Mouse (Mus musculus): ENCODE data around the gene Fblim1. TPM values are rescaled to one million over a fixed set of nuclear protein-coding genes. Genes with fewer than 3 reads are reported as not detected.

Fblim1 gene
- polyA plus RNA-seq, 1 experiment = 8.4 TPM

DNA sequence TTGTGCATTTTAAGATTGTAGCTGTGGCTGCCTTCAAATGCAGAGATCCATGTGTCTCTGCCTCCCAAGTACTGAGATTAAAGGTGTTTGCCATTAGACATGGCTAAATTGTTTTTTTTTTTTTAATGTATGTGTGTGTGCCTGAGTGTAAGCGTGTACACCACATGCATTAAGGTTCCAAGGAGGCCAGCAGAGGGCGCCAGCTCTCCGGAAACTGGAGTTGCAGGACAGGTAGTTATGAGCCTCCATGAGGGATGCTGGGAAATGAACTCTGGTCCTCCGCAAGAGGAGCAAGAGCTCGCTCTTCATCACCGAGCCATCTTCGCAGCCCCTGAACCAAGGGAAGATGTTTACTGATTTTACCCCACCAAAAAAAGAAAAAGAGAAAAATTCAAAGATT is 29.0 kb downstream of the Fblim1 start:
- WGBS = 90% methylated on average over 7 of the region's 7 CpGs
- Histone ChIP-seq H3K27ac (ENCODE audit: insufficient read depth, low read length) (no peak overlapping the region), H3K36me3 (ENCODE audit: control insufficient read depth, insufficient read depth, low read length) (no peaks in the 10 kb centered on the region), H3K27me3 (ENCODE audit: control insufficient read depth, insufficient read depth, low read length) (no peaks in the 10 kb centered on the region), H3K4me3 (ENCODE audit: extremely low read depth, insufficient read depth, insufficient read length) (no peak overlapping the region), H3K4me1 (ENCODE audit: control insufficient read depth, insufficient read depth, insufficient read length) (no peaks in the 10 kb centered on the region)
- TF ChIP-seq CTCF (IDR thresholded peaks at IDR 0.05; ENCODE audit: extremely low read depth, insufficient read depth, insufficient read length, insufficient replicate concordance) (no peak), POLR2A (IDR thresholded peaks at IDR 0.05; ENCODE audit: low read depth, low read length) (no peak)
- DNase-seq (ENCODE audit: low read depth in 1 of 2, low spot score in 2 of 2) = no peak

DNA sequence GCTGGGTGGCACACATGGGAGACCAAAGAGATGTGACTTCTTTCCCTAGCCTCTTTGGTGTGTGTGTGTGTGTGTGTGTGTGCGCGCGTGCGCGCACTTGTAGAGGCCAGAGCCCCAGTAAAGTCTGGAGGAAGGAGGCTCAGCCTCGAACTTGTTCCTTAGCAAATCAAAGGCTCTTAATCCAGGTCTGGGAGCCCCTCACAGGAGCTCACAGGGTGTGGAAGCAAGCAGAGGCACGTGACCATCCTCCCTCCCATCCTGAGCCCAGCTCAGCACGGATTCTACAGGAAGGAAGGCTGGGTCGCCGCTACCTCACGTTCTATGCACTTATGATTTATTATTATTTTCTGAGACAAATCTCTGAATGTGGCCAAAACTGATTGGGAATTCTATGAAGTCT is 29.5 kb downstream of the Fblim1 start:
- H3K27ac ChIP-seq (ENCODE audit: insufficient read depth, low read length) = no peak overlapping the region
- no peaks in the 10 kb centered on the region for H3K27me3 ChIP-seq (ENCODE audit: control insufficient read depth, insufficient read depth, low read length)
- H3K36me3 ChIP-seq (ENCODE audit: control insufficient read depth, insufficient read depth, low read length) = no peaks in the 10 kb centered on the region
- TF ChIP-seq CTCF (IDR thresholded peaks at IDR 0.05; ENCODE audit: extremely low read depth, insufficient read depth, insufficient read length, insufficient replicate concordance) (no peak), POLR2A (IDR thresholded peaks at IDR 0.05; ENCODE audit: low read depth, low read length) (no peak)
- no peaks in the 10 kb centered on the region for H3K4me1 ChIP-seq (ENCODE audit: control insufficient read depth, insufficient read depth, insufficient read length)
- no peak overlapping the region for H3K4me3 ChIP-seq (ENCODE audit: extremely low read depth, insufficient read depth, insufficient read length)
- DNase-seq (ENCODE audit: low read depth in 1 of 2, low spot score in 2 of 2) = no peak
- WGBS = 81% methylated on average over 11 of the region's 11 CpGs

DNA sequence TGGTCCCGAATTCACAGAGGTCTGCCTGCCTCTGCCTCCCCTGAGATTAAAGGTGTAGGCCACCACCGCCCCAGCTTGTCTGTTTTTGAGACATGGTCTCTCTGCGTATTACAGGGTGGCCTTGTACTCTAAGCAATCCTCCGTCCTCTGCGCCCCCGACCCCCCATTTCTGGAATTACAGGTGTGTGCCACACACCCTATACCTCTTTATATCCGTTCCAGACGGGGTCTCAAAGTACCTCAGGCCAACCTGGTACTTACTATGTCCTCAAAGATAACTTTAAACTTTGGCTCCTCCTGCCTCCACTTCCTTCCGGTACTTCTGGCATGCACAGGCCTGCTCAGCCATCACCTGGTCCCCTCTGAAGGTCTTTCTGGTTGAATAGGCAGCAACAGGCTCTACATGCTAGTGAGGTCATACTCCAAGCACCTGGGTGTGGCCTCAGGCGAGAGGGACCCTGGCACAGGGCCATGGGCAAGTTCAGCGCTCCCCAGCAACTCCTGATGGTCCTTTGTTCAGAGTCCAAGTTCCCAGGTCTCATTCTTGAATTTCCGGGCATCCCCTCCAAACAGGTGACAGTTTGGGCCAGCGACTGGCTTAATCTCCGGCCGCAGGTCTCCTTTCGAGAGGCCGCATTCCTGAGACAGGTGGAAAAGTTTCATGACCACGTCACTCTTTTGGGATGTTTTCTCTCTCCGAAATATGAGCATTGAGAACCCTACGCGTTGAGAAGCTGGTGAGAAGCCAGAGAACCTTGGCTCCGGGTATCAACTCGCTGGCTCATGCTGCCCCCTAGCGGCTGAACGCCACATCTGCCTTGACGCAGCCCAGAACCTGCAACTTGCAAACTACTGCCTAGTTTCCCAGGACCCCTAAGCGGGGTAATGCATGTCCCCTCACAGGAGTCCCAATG is 30.9 kb downstream of the Fblim1 start:
- peak; percentile 47 to 79 for DNase-seq (ENCODE audit: low read depth in 1 of 2, low spot score in 2 of 2)
- no peak overlapping the region for H3K4me3 ChIP-seq (ENCODE audit: extremely low read depth, insufficient read depth, insufficient read length)
- TF ChIP-seq CTCF (IDR thresholded peaks at IDR 0.05; ENCODE audit: extremely low read depth, insufficient read depth, insufficient read length, insufficient replicate concordance) (peak; percentile 94), POLR2A (IDR thresholded peaks at IDR 0.05; ENCODE audit: low read depth, low read length) (no peak)
- no peaks in the 10 kb centered on the region for H3K27me3 ChIP-seq (ENCODE audit: control insufficient read depth, insufficient read depth, low read length)
- 44% methylated on average over 27 of the region's 27 CpGs for WGBS
- no peaks in the 10 kb centered on the region for H3K4me1 ChIP-seq (ENCODE audit: control insufficient read depth, insufficient read depth, insufficient read length)
- H3K36me3 ChIP-seq (ENCODE audit: control insufficient read depth, insufficient read depth, low read length) = no peaks in the 10 kb centered on the region
- H3K27ac ChIP-seq (ENCODE audit: insufficient read depth, low read length) = no peak overlapping the region

DNA sequence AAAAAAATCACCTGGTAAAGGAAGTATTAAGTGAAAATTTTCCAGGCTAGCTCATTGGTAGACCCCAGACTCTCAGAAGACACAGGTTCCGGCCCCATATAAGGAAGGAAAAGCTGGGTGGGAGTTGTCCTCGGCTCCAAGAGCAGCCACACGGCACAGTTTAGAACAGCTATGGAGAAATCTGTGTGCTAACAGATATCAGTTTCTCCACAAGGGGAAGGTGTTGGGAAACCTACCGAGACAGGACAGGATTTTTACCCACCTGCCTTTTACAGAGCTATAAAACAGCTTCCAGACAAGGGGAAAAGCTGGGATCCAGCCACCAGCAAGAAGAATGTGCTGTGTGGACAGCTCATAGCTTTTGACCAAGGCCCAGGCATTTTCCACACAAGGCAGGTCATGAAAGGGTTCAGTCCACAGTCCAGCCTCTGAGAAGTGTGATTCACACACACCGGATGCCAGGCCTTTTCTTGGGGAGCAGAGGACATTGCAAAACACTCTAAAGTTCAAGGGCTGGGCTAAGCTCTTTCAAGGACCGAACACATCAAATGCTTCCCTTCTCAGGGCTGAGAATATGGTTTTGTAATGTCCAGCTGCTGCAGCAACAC is 32.4 kb downstream of the Fblim1 start:
- Histone ChIP-seq H3K27ac (ENCODE audit: insufficient read depth, low read length) (no peak overlapping the region), H3K4me3 (ENCODE audit: extremely low read depth, insufficient read depth, insufficient read length) (no peak overlapping the region), H3K4me1 (ENCODE audit: control insufficient read depth, insufficient read depth, insufficient read length) (no peaks in the 10 kb centered on the region), H3K27me3 (ENCODE audit: control insufficient read depth, insufficient read depth, low read length) (no peaks in the 10 kb centered on the region), H3K36me3 (ENCODE audit: control insufficient read depth, insufficient read depth, low read length) (no peaks in the 10 kb centered on the region)
- TF ChIP-seq POLR2A (IDR thresholded peaks at IDR 0.05; ENCODE audit: low read depth, low read length) (no peak), CTCF (IDR thresholded peaks at IDR 0.05; ENCODE audit: extremely low read depth, insufficient read depth, insufficient read length, insufficient replicate concordance) (no peak)
- 39% methylated on average over 6 of the region's 6 CpGs for WGBS
- no peak for DNase-seq (ENCODE audit: low read depth in 1 of 2, low spot score in 2 of 2)

DNA sequence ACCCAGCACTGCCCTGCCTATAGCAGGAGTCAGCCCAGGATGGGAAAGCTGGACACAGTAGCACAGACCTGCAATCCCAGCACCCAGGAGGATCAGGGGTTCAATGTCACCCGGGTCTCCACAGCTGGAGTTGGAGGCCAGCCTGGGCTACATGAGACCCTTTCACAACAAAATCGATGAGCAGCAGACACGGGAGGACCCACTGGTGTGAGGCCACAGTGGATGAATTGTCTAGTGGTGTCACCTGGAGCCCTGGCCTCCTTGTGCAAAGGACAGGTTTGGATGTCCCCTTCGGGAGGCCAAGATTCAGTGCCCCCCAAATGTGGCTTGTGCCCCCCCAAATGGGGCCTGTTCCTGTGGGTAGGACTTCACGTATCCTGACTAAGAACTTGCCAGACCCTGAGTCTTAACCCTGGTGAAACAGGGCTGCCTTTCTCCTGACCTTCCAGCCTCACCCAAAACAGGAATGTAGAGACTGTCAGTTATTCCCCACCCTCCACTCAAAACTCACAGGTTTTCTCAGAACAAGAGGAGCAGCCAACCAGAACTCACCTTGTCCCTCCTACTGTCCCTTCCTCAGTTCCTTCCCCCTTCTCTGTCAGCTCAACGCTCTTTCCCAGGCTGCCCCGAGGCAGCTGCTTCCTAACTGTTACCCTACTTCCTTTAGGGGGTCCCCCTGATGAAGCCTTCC is 33.1 kb downstream of the Fblim1 start:
- no peak overlapping the region for H3K27ac ChIP-seq (ENCODE audit: insufficient read depth, low read length)
- H3K4me1 ChIP-seq (ENCODE audit: control insufficient read depth, insufficient read depth, insufficient read length) = no peaks in the 10 kb centered on the region
- 45% methylated on average over 7 of the region's 7 CpGs for WGBS
- H3K27me3 ChIP-seq (ENCODE audit: control insufficient read depth, insufficient read depth, low read length) = no peaks in the 10 kb centered on the region
- no peak for DNase-seq (ENCODE audit: low read depth in 1 of 2, low spot score in 2 of 2)
- no peak overlapping the region for H3K4me3 ChIP-seq (ENCODE audit: extremely low read depth, insufficient read depth, insufficient read length)
- no peaks in the 10 kb centered on the region for H3K36me3 ChIP-seq (ENCODE audit: control insufficient read depth, insufficient read depth, low read length)
- TF ChIP-seq CTCF (IDR thresholded peaks at IDR 0.05; ENCODE audit: extremely low read depth, insufficient read depth, insufficient read length, insufficient replicate concordance) (no peak), POLR2A (IDR thresholded peaks at IDR 0.05; ENCODE audit: low read depth, low read length) (no peak)

DNA sequence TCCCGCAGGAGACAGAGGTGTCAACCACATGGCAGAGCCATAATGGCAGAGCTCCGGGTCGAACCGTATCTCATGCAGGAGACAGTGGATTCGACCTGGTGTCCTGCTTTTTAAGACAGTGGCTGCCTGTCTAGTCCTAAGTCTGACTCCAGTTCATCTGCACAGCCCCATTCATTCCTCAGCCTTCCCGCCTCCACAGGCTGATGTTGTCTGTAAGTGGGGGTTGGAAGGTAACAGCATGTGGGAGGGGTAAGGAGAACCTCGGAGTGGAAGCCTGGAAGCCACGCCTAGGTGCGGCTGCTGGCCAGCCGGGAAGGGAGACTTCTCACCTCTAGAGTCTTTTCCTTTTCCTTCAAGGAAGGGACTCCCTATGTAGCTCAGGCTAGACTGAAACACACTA is 34.0 kb downstream of the Fblim1 start:
- no peak for DNase-seq (ENCODE audit: low read depth in 1 of 2, low spot score in 2 of 2)
- 89% methylated on average over 10 of the region's 10 CpGs for WGBS
- Histone ChIP-seq H3K4me1 (ENCODE audit: control insufficient read depth, insufficient read depth, insufficient read length) (no peaks in the 10 kb centered on the region), H3K27ac (ENCODE audit: insufficient read depth, low read length) (no peak overlapping the region), H3K36me3 (ENCODE audit: control insufficient read depth, insufficient read depth, low read length) (no peaks in the 10 kb centered on the region), H3K27me3 (ENCODE audit: control insufficient read depth, insufficient read depth, low read length) (no peaks in the 10 kb centered on the region), H3K4me3 (ENCODE audit: extremely low read depth, insufficient read depth, insufficient read length) (no peak overlapping the region)
- TF ChIP-seq POLR2A (IDR thresholded peaks at IDR 0.05; ENCODE audit: low read depth, low read length) = no peak

Data from spleen, adult 2 months (tissue).